Mouse (Mus musculus) lung, postnatal 0 days (tissue): Measurements from ENCODE around the gene Schip1. TPM values are rescaled to one million over a fixed set of nuclear protein-coding genes. Genes with fewer than 3 reads are reported as not detected.

Experiments
- ATAC-seq: fragments of 200-750 bp; cut with Nextera tagmentation; 2 replicates; pipeline ENCODE4 v1.8.0; 2017; ENCODE audit warnings: moderate library complexity
- DNase-seq: peaks from one replicate; pipeline ENCODE4 v3.0.0-alpha.2; 2016; ENCODE audit warnings: low spot score
- H3K27ac ChIP-seq: fragments of 300-500 bp; sonication (generic); 2 replicates; pipeline ENCODE4 v1.5.1; 2014; ENCODE audit warnings: antibody characterized with exemption, mild to moderate bottlenecking, low read length, mixed read lengths
- H3K27me3 ChIP-seq: fragments of 300-500 bp; sonication (generic); replicated peaks from 2 replicates; pipeline ENCODE4 v1.6.1; 2014; ENCODE audit warnings: low read length, mixed read lengths; ENCODE audit not compliant: insufficient read depth
- H3K36me3 ChIP-seq: fragments of 300-500 bp; sonication (generic); 2 replicates; pipeline ENCODE4 v1.6.1; 2014; ENCODE audit warnings: low read length, mixed read lengths; ENCODE audit not compliant: insufficient read depth
- H3K4me1 ChIP-seq: fragments of 300-500 bp; sonication (generic); 2 replicates; pipeline ENCODE4 v1.6.1; 2014; ENCODE audit warnings: antibody characterized with exemption, low read depth, low read length, mixed read lengths; ENCODE audit not compliant: insufficient read depth
- H3K4me2 ChIP-seq: fragments of 300-500 bp; sonication (generic); replicated peaks from 2 replicates; pipeline ENCODE4 v1.6.1; 2014; ENCODE audit warnings: low read depth, mild to moderate bottlenecking, low read length, moderate library complexity, mixed read lengths
- H3K4me3 ChIP-seq: fragments of 300-500 bp; sonication (generic); 2 replicates; pipeline ENCODE4 v1.5.1; 2014; ENCODE audit warnings: low read depth, low read length
- H3K9ac ChIP-seq: fragments of 300-500 bp; sonication (generic); replicated peaks from 2 replicates; pipeline ENCODE4 v1.6.1; 2014; ENCODE audit warnings: low read depth, mild to moderate bottlenecking
- H3K9me3 ChIP-seq: fragments of 300-500 bp; sonication (generic); 2 replicates; pipeline ENCODE4 v1.6.1; 2016; ENCODE audit warnings: low read length, mixed read lengths
- CTCF ChIP-seq: IDR thresholded peaks from 2 replicates; pipeline ENCODE4 v1.5.1; 2016; ENCODE audit warnings: antibody characterized with exemption, mild to moderate bottlenecking
- EP300 ChIP-seq: IDR thresholded peaks from 2 replicates; pipeline ENCODE4 v1.6.1; 2016; ENCODE audit warnings: antibody characterized with exemption, mild to moderate bottlenecking, control low read depth
- whole genome bisulfite sequencing: fragments of 180-500 bp; shearing (Covaris S2); extraction: QIAGEN DNeasy Blood & Tissue Kit; methylation state at CpG from one replicate; pipeline ENCODE4 v1.1.7; 2014; 5-methylcytosine and 5-hydroxymethylcytosine counted together
- polyA plus RNA-seq: library from polyadenylated mRNA; unstranded; fragments of >200 nt; fragmentation: Nextera tagmentation; extraction: Ambion mirVana; gene quantifications from 2 replicates; pipeline ENCODE4 v1.2.1, GENCODE M21; 2015

Schip1 gene
- polyA plus RNA-seq, 1 experiment from 2014 or later = 52.2 TPM

- ATAC-seq = no peak
- Histone ChIP-seq H3K27me3 (no peaks in the 10 kb centered on the region), H3K4me1 (peaks cover 3% of the 10 kb centered on the region), H3K9me3 (no peaks in the 10 kb centered on the region), H3K9ac (no peak overlapping the region), H3K4me2 (no peak overlapping the region), H3K36me3 (no peaks in the 10 kb centered on the region), H3K27ac (no peak overlapping the region), H3K4me3 (no peak overlapping the region)
- DNase-seq = no peak
- TF ChIP-seq EP300 (no peak), CTCF (no peak)
- 43% methylated on average over 5 of the region's 5 CpGs for WGBS
These were observed 402.0 kb downstream of the Schip1 start for GRCm38 (mm10) chr3:68466643-68467042.

- H3K4me2 ChIP-seq = peak overlapping the region; percentile 34
- peaks cover 3% of the 10 kb centered on the region for H3K4me1 ChIP-seq
- no peak overlapping the region for H3K9ac ChIP-seq
- whole genome bisulfite sequencing = 9% methylated on average over 10 of the region's 10 CpGs
- ATAC-seq (no peak), DNase-seq (peak; percentile 26)
- H3K4me3 ChIP-seq = peak overlapping the region; percentile 10; the same call in 1 of the 2 replicates
- TF ChIP-seq CTCF = no peak
- TF ChIP-seq EP300 = no peak
- no peaks in the 10 kb centered on the region for H3K36me3 ChIP-seq
- H3K27ac ChIP-seq = no peak overlapping the region
- H3K9me3 ChIP-seq = no peaks in the 10 kb centered on the region
- no peaks in the 10 kb centered on the region for H3K27me3 ChIP-seq
These were observed 403.5 kb downstream of the Schip1 start for GRCm38 (mm10) chr3:68467941-68468687.

DNA sequence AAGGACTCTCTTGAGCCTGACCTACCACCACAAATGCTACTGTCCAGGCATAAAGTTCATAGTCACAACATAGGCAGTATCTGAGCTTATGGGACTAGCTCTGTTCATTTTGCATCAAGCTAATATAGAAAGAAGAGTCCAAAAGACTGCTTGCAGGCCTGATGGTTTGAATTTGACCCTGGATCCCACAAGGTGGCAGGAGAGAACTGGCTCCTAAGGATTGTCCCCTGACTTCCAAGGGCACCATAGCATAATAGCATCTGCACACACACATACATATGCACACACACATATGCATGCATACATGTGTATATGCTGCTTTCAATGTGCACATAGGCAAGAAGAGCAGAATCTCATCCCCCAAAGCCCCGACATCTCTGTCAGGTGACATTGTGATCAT lies 405.0 kb downstream of the Schip1 start:
- Histone ChIP-seq H3K36me3 (no peaks in the 10 kb centered on the region), H3K4me2 (no peak overlapping the region), H3K9me3 (no peaks in the 10 kb centered on the region), H3K4me1 (peaks cover 3% of the 10 kb centered on the region), H3K27me3 (no peaks in the 10 kb centered on the region), H3K9ac (no peak overlapping the region), H3K27ac (no peak overlapping the region), H3K4me3 (no peak overlapping the region)
- TF ChIP-seq EP300 (no peak), CTCF (peak; percentile 65)
- 55% methylated on average over 1 of the region's 1 CpGs for WGBS
- peak; percentile 22 for DNase-seq
- peak; percentile 44; the same call in 1 of the 2 replicates for ATAC-seq

GRCm38 (mm10) chr3:68470061-68470460 lies 405.5 kb downstream of the Schip1 start:
- Histone ChIP-seq H3K4me2 (no peak overlapping the region), H3K27ac (peak overlapping the region; percentile 14; the same call in 1 of the 2 replicates), H3K9ac (no peak overlapping the region), H3K36me3 (no peaks in the 10 kb centered on the region), H3K9me3 (no peaks in the 10 kb centered on the region), H3K27me3 (no peaks in the 10 kb centered on the region), H3K4me3 (no peak overlapping the region), H3K4me1 (peaks cover 3% of the 10 kb centered on the region)
- DNase-seq (peak; percentile 46), ATAC-seq (peak; percentile 44; the same call in 1 of the 2 replicates)
- TF ChIP-seq EP300 (no peak), CTCF (no peak)
- WGBS = 20% methylated on average over 3 of the region's 3 CpGs

GRCm38 (mm10) chr3:68470622-68471021 lies 406.0 kb downstream of the Schip1 start:
- WGBS = 36% methylated on average over 5 of the region's 5 CpGs
- no peak for DNase-seq
- H3K9ac ChIP-seq = no peak overlapping the region
- TF ChIP-seq EP300 (no peak), CTCF (no peak)
- H3K4me2 ChIP-seq = no peak overlapping the region
- no peaks in the 10 kb centered on the region for H3K27me3 ChIP-seq
- H3K36me3 ChIP-seq = no peaks in the 10 kb centered on the region
- 0 out of 2 replicates have a peak overlapping the region, but pooled peaks have one; percentile 14 for H3K27ac ChIP-seq
- peaks cover 3% of the 10 kb centered on the region for H3K4me1 ChIP-seq
- no peak overlapping the region for H3K4me3 ChIP-seq
- no peaks in the 10 kb centered on the region for H3K9me3 ChIP-seq
- ATAC-seq = no peak

DNA sequence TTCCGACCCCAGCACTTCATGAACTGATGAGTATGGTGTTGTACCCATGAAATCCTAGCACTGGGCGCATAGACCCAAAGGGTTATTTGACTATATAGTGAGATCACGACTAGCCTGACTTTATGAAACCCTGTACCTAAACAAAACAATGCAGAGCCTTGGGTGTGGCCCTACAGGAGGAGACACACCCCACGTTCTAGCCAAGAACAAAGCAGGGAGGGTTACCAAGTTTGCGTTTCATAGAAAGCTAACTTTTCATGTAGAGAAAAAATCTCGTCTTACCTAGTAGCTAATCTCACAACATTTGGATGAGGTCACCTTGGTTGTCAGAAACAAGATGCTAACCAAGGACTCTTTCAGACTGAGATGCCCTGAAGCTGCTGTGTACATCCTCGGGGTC lies 411.7 kb downstream of the Schip1 start:
- no peaks in the 10 kb centered on the region for H3K36me3 ChIP-seq

More for the DNA sequence above, 411.7 kb downstream of the Schip1 start:
- H3K9me3 ChIP-seq = no peaks in the 10 kb centered on the region
- no peak overlapping the region for H3K27ac ChIP-seq
- no peaks in the 10 kb centered on the region for H3K4me1 ChIP-seq
- ATAC-seq (no peak), DNase-seq (no peak)
- no peak overlapping the region for H3K4me2 ChIP-seq
- no peak overlapping the region for H3K9ac ChIP-seq
- no peak for TF ChIP-seq EP300
- no peak for TF ChIP-seq CTCF
- H3K27me3 ChIP-seq = no peaks in the 10 kb centered on the region
- 82% methylated on average over 7 of the region's 7 CpGs for WGBS
- no peak overlapping the region for H3K4me3 ChIP-seq
